Mouse (Mus musculus) left cerebral cortex, postnatal 10 days (tissue): ENCODE results near the gene Arxes2. TPM values are rescaled to one million over a fixed set of nuclear protein-coding genes. Genes with fewer than 3 reads are reported as not detected.

Source experiments
- DNase-seq, 2 experiments: peaks; one replicate each; pipeline ENCODE4 v3.0.0; 2021 to 2022; ENCODE audit warnings: low spot score in 2 of 2, mixed read lengths in 1 of 2; ENCODE audit errors: extremely low spot score in 1 of 2
- intact Hi-C: fragments of 180-260 bp; cut with DNase I; formaldehyde crosslinking; loops from one replicate; pipeline ENCODE4 v1.15.1; 2025
- total RNA-seq, 2 experiments: library from RNA; stranded (reverse); gene quantifications; 2 replicates each; pipeline ENCODE4 v1.2.3; 2021

Gene Arxes2
- total RNA-seq, 2 experiments from 2014 or later, result 106 to 108 TPM

GRCm38 (mm10) chrX:136014392-136014791 is 20.8 kb downstream of the Arxes2 start:
- intact Hi-C loops, result no loop called here
- DNase-seq, result peak in 1 of 2 experiments; percentile 16

- intact Hi-C loops, result loop anchor here (5.0 kb wide), 1 partner anchor 33 kb away; no protein-coding TSS in a partner anchor
- no peak for DNase-seq
Measured at GRCm38 (mm10) chrX:136030331-136030730, 36.7 kb downstream of the Arxes2 start.

- peak in 1 of 2 experiments; percentile 26 for DNase-seq
- intact Hi-C loops, result loop anchor here (5.0 kb wide), 1 partner anchor 36 kb away; no protein-coding TSS in a partner anchor
Measured at GRCm38 (mm10) chrX:136032799-136033763, 39.5 kb downstream of the Arxes2 start, which contains the start of gene Arxes1. Arxes1 (plus strand) TSS chrX:136033367.

- DNase-seq, result no peak
- intact Hi-C loops, result no loop called here
Measured at GRCm38 (mm10) chrX:136043726-136044125, 50.1 kb downstream of the Arxes2 start.

Other genes with a start within 250 kb of the Arxes2 start
- 10 to 100 TPM; 79.2 to 81.4 TPM for gene Bhlhb9, start 196.2 kb upstream of the Arxes2 start, total RNA-seq
- gene Gprasp2, start 154.8 kb upstream of the Arxes2 start, total RNA-seq, result 100 to 1,000 TPM; 175 to 191 TPM
- 100 to 1,000 TPM in 1 of 2 experiments, 10 to 100 TPM in 1; 85.8 to 109 TPM for gene Arxes1, start 39.5 kb downstream of the Arxes2 start, total RNA-seq
- 100 to 1,000 TPM; 440 to 449 TPM for gene Bex2, start 74.4 kb downstream of the Arxes2 start, total RNA-seq
- gene Nxf3, start 91.4 kb downstream of the Arxes2 start, total RNA-seq, result under 1 TPM; 0.15 to 0.22 TPM
- 10 to 100 TPM; 42.2 to 47.0 TPM for gene Bex4, start 145.2 kb downstream of the Arxes2 start, total RNA-seq
- gene Tceal8, start 178.5 kb downstream of the Arxes2 start, total RNA-seq, result 10 to 100 TPM; 36.7 to 51.6 TPM
- 100 to 1,000 TPM in 1 of 2 experiments, 10 to 100 TPM in 1; 98.6 to 110 TPM for gene Tceal5, start 210.1 kb downstream of the Arxes2 start, total RNA-seq
- 1 to 10 TPM; 4.7 to 8.1 TPM for gene Tceal7, start 221.0 kb downstream of the Arxes2 start, total RNA-seq
- gene Bex1, start 221.7 kb downstream of the Arxes2 start, total RNA-seq, result 100 to 1,000 TPM; 151 to 158 TPM